In the genomic region with DNA sequence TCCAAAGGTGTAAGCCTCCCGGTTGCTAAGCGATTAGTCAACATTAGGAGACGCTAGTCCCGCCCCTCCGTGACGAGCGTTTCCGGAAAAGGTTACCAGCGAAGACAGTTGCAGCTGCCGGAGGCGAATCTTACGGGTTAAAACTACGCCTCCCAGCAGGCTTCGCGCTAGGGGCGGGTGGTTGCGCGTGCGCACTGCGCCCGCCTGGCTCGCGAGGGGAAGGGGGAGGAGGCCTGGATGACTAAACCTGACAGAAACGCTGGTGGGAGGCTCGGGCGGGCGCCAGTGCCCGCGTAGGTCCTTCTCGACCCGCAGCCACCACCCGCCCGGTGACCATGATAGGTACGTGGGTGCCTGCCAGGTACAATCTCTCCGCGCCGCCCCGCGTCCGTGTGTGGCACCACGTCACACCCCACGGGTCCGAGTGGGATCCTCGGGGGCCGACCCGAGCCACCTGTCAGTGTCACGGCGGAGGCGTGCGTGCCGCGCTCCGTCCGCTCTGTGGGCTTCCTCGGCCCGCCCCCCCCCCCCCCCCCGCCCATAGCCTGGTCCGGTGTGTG, we compare ENCODE assay signal across 8 mouse cellular contexts. TPM values are rescaled to one million over a fixed set of nuclear protein-coding genes. Genes with fewer than 3 reads are reported as not detected.
DNase-seq lines count a peak whose midpoint lies in the region; ATAC-seq and TF ChIP-seq lines count a peak whose summit lies in the region.

A gene (minus strand): TSS at position 164 of the 560 bp plus-strand sequence.
A gene (plus strand): TSS at position 237 of the 560 bp plus-strand sequence.

- H3K27me3 ChIP-seq in embryonic facial prominence, embryonic 13.5 days = peaks cover 8% of the 10 kb centered on the region
- no peaks in the 10 kb centered on the region for H3K27me3 ChIP-seq in kidney, adult 2 months (replicated peaks; ENCODE audit: control insufficient read depth, insufficient read depth, low read length)
- H3K27me3 ChIP-seq in limb, embryonic 12.5 days = no peaks in the 10 kb centered on the region
- no peaks in the 10 kb centered on the region for H3K27me3 ChIP-seq in midbrain, embryonic 15.5 days (replicated peaks)
- no peaks in the 10 kb centered on the region for H3K27me3 ChIP-seq in spleen, adult 2 months (ENCODE audit: control insufficient read depth, insufficient read depth, low read length)

- no peaks in the 10 kb centered on the region for H3K36me3 ChIP-seq in embryonic facial prominence, embryonic 13.5 days
- H3K36me3 ChIP-seq in kidney, adult 2 months (ENCODE audit: control insufficient read depth, insufficient read depth, low read length) = no peaks in the 10 kb centered on the region
- no peaks in the 10 kb centered on the region for H3K36me3 ChIP-seq in limb, embryonic 12.5 days
- no peaks in the 10 kb centered on the region for H3K36me3 ChIP-seq in midbrain, embryonic 15.5 days (replicated peaks)
- no peaks in the 10 kb centered on the region for H3K36me3 ChIP-seq in spleen, adult 2 months (ENCODE audit: control insufficient read depth, insufficient read depth, low read length)

- peak within 1 kb of the TSS; percentile 74 for H3K4me2 ChIP-seq in embryonic facial prominence, embryonic 13.5 days
- peak within 1 kb of the TSS; percentile 78 for H3K4me2 ChIP-seq in limb, embryonic 12.5 days
- peak within 1 kb of the TSS; percentile 65 for H3K4me2 ChIP-seq in midbrain, embryonic 15.5 days

- TF ChIP-seq CTCF in kidney, adult 2 months (conservative IDR thresholded peaks at IDR 0.05; ENCODE audit: insufficient read depth, insufficient read length, low read depth, low read length) = no peak
- no peak for TF ChIP-seq CTCF in spleen, adult 2 months (IDR thresholded peaks at IDR 0.05; ENCODE audit: extremely low read depth, insufficient read depth, insufficient read length, insufficient replicate concordance)

- H3K9ac ChIP-seq in embryonic facial prominence, embryonic 13.5 days = peak within 1 kb of the TSS; percentile 75
- peak within 1 kb of the TSS; percentile 64 for H3K9ac ChIP-seq in limb, embryonic 12.5 days (replicated peaks)
- H3K9ac ChIP-seq in midbrain, embryonic 15.5 days = peak within 1 kb of the TSS; percentile 76

- H3K9me3 ChIP-seq in embryonic facial prominence, embryonic 13.5 days = no peaks in the 10 kb centered on the region
- no peaks in the 10 kb centered on the region for H3K9me3 ChIP-seq in limb, embryonic 12.5 days
- no peaks in the 10 kb centered on the region for H3K9me3 ChIP-seq in midbrain, embryonic 15.5 days

- 0 out of 2 replicates have a peak within 1 kb of the TSS, but pooled peaks have one; percentile 13 for H3K27ac ChIP-seq in embryonic facial prominence, embryonic 13.5 days
- H3K27ac ChIP-seq in kidney, adult 2 months (ENCODE audit: insufficient read depth, low read depth, low read length) = peak within 1 kb of the TSS; percentile 63
- H3K27ac ChIP-seq in limb, embryonic 12.5 days = peak within 1 kb of the TSS; percentile 75
- H3K27ac ChIP-seq in midbrain, embryonic 15.5 days = peak within 1 kb of the TSS; percentile 88
- H3K27ac ChIP-seq in spleen, adult 2 months (ENCODE audit: insufficient read depth, low read length) = no peak within 1 kb of the TSS

- TF ChIP-seq POLR2A in kidney, adult 2 months (IDR thresholded peaks at IDR 0.05; ENCODE audit: low read depth, low read length) = no peak
- TF ChIP-seq POLR2A in spleen, adult 2 months (IDR thresholded peaks at IDR 0.05; ENCODE audit: low read depth, low read length) = no peak

- peaks cover 5% of the 10 kb centered on the region for H3K4me1 ChIP-seq in embryonic facial prominence, embryonic 13.5 days
- H3K4me1 ChIP-seq in kidney, adult 2 months (ENCODE audit: control insufficient read depth, insufficient read depth, low read length) = no peaks in the 10 kb centered on the region
- H3K4me1 ChIP-seq in limb, embryonic 12.5 days (replicated peaks) = peaks cover 12% of the 10 kb centered on the region
- H3K4me1 ChIP-seq in midbrain, embryonic 15.5 days = peaks cover 9% of the 10 kb centered on the region
- H3K4me1 ChIP-seq in spleen, adult 2 months (ENCODE audit: control insufficient read depth, insufficient read depth, insufficient read length) = peaks cover 3% of the 10 kb centered on the region; the same call in 1 of the 2 replicates

- peak; percentile 95 for DNase-seq in 3134 (ENCODE audit: extremely low read depth, insufficient read length, low spot score)
- peak; percentile 99 for DNase-seq in adrenal gland, postnatal 36 days
- peak; percentile 99 for DNase-seq in heart, adult 18-20 months
- DNase-seq in kidney, adult 2 months = peak; percentile 99
- DNase-seq in spleen, adult 2 months (ENCODE audit: low read depth in 1 of 2, low spot score in 2 of 2) = peak; percentile 90 to 92

- H3K4me3 ChIP-seq in embryonic facial prominence, embryonic 13.5 days = peak within 1 kb of the TSS; percentile 68
- H3K4me3 ChIP-seq in kidney, adult 2 months (ENCODE audit: insufficient read depth, low read depth, low read length) = peak within 1 kb of the TSS; percentile 88
- H3K4me3 ChIP-seq in limb, embryonic 12.5 days (replicated peaks) = peak within 1 kb of the TSS; percentile 71
- H3K4me3 ChIP-seq in midbrain, embryonic 15.5 days = peak within 1 kb of the TSS; percentile 76
- H3K4me3 ChIP-seq in spleen, adult 2 months (ENCODE audit: extremely low read depth, insufficient read depth, insufficient read length) = peak within 1 kb of the TSS; percentile 79

- peak; percentile 94 for ATAC-seq in embryonic facial prominence, embryonic 13.5 days (ENCODE audit: insufficient number of reproducible peaks, insufficient read depth, low FRiP score, low TSS enrichment, low read depth)
- peak; percentile 96 for ATAC-seq in limb, embryonic 12.5 days (ENCODE audit: insufficient number of reproducible peaks, insufficient read depth, low FRiP score, low TSS enrichment, low read depth)
- ATAC-seq in midbrain, embryonic 15.5 days (replicated peaks) = peak; percentile 97

- WGBS in embryonic facial prominence, embryonic 13.5 days = under 1% methylated on average over 56 of the region's 58 CpGs
- under 1% methylated on average over 58 of the region's 58 CpGs for WGBS in kidney, adult 2 months
- under 1% methylated on average over 43 of the region's 58 CpGs for WGBS in limb, embryonic 12.5 days
- under 1% methylated on average over 47 of the region's 58 CpGs for WGBS in midbrain, embryonic 15.5 days
- under 1% methylated on average over 55 of the region's 58 CpGs for WGBS in spleen, adult 2 months

RNA-seq across cellular contexts. Expression of the first gene that starts in this region (rescaled TPM):
- total RNA-seq in adrenal gland, postnatal 36 days (2021) = 1 to 10 TPM; 1.6 to 4.4 TPM
- polyA plus RNA-seq in embryonic facial prominence, embryonic 13.5 days (2015; fragmentation: Nextera tagmentation; extraction: Ambion mirVana) = 2.0 and 2.1 TPM in 2 replicates
- 1 to 10 TPM; 1.1 to 2.1 TPM for total RNA-seq in heart, adult 18-20 months (2021)
- 2.3 and 2.7 TPM in 2 replicates for polyA plus RNA-seq in kidney, adult 2 months (2012; rRNA removed)
- 1.2 and 1.6 TPM in 2 replicates for polyA plus RNA-seq in limb, embryonic 12.5 days (2016; fragmentation: Nextera tagmentation; extraction: Ambion mirVana)
- polyA plus RNA-seq in midbrain, embryonic 15.5 days (2015; fragmentation: Nextera tagmentation; extraction: Ambion mirVana) = 10.7 and 12.1 TPM in 2 replicates
- not detected in 2 replicates for polyA plus RNA-seq in spleen, adult 2 months (2012; rRNA removed)

RNA-seq across cellular contexts. Expression of the second gene that starts in this region (rescaled TPM):
- total RNA-seq in adrenal gland, postnatal 36 days (2021) = 10 to 100 TPM in 1 of 2 experiments, 1 to 10 TPM in 1; 8.7 to 12.0 TPM
- 1.1 and 1.5 TPM in 2 replicates for polyA plus RNA-seq in embryonic facial prominence, embryonic 13.5 days (2015; fragmentation: Nextera tagmentation; extraction: Ambion mirVana)
- 10 to 100 TPM; 12.3 to 13.1 TPM for total RNA-seq in heart, adult 18-20 months (2021)
- 6.1 and 6.4 TPM in 2 replicates for polyA plus RNA-seq in kidney, adult 2 months (2012; rRNA removed)
- 1.1 and 1.5 TPM in 2 replicates for polyA plus RNA-seq in limb, embryonic 12.5 days (2016; fragmentation: Nextera tagmentation; extraction: Ambion mirVana)
- polyA plus RNA-seq in midbrain, embryonic 15.5 days (2015; fragmentation: Nextera tagmentation; extraction: Ambion mirVana) = 4.8 and 5.0 TPM in 2 replicates
- 0.53 and 0.72 TPM in 2 replicates for polyA plus RNA-seq in spleen, adult 2 months (2012; rRNA removed)

Comparison
In these comparisons a context has a peak if more than half of its experiments do, and no peak if none do; other contexts are left out.
1. Peak in DNase-seq and H3K4me3 ChIP-seq in spleen, adult 2 months; RNA of the genes that start here not detected or under 1 TPM.